Mouse (Mus musculus) frontal cortex, postnatal 14 days (tissue): ENCODE results near the gene Prkab2.

Source experiments
- DNase-seq, 2 experiments: peaks; one replicate each; pipeline ENCODE4 v3.0.0; 2022; ENCODE audit warnings: low spot score in 2 of 2

Prkab2 gene

GRCm38 (mm10) chr3:97649469-97649868 is 8.5 kb upstream of the Prkab2 start:
- no peak for DNase-seq

GRCm38 (mm10) chr3:97651604-97652003 is 6.4 kb upstream of the Prkab2 start:
- DNase-seq, result no peak

GRCm38 (mm10) chr3:97653781-97654180 is 4.2 kb upstream of the Prkab2 start:
- DNase-seq, result no peak

- DNase-seq, result no peak
Measured at GRCm38 (mm10) chr3:97654901-97655300, 3.1 kb upstream of the Prkab2 start.

- no peak for DNase-seq
Measured at GRCm38 (mm10) chr3:97658426-97659193, 617 bp downstream of the Prkab2 start.

- DNase-seq, result no peak
Measured at GRCm38 (mm10) chr3:97659746-97660145, 1.8 kb downstream of the Prkab2 start.

- DNase-seq, result no peak
Measured at GRCm38 (mm10) chr3:97661206-97661605, 3.2 kb downstream of the Prkab2 start.

GRCm38 (mm10) chr3:97665525-97665924 is 7.5 kb downstream of the Prkab2 start:
- DNase-seq, result no peak

- no peak for DNase-seq
Measured at GRCm38 (mm10) chr3:97666154-97666553, 8.2 kb downstream of the Prkab2 start.

- DNase-seq, result no peak
Measured at GRCm38 (mm10) chr3:97667093-97667675, 9.2 kb downstream of the Prkab2 start.

GRCm38 (mm10) chr3:97674644-97675110 is 16.7 kb downstream of the Prkab2 start, which contains the start of gene Gm17651:
Gene Gm17651, minus strand, starts transcription at chr3:97674694.
- no peak for DNase-seq

- DNase-seq, result no peak
Measured at GRCm38 (mm10) chr3:97676126-97676525, 18.1 kb downstream of the Prkab2 start.

- no peak for DNase-seq
Measured at GRCm38 (mm10) chr3:97678416-97678815, 20.4 kb downstream of the Prkab2 start.

- peak; percentile 58 to 73 for DNase-seq
Measured at GRCm38 (mm10) chr3:97680631-97681320, 22.8 kb downstream of the Prkab2 start.

- peak in 1 of 2 experiments; percentile 60 for DNase-seq
Measured at GRCm38 (mm10) chr3:97681321-97682158, 23.5 kb downstream of the Prkab2 start.

- DNase-seq, result no peak
Measured at GRCm38 (mm10) chr3:97682159-97682502, 24.1 kb downstream of the Prkab2 start.

GRCm38 (mm10) chr3:97682576-97682975 is 24.6 kb downstream of the Prkab2 start:
- no peak for DNase-seq

- DNase-seq, result no peak
Measured at GRCm38 (mm10) chr3:97683560-97684195, 25.7 kb downstream of the Prkab2 start.

GRCm38 (mm10) chr3:97686372-97687117 is 28.6 kb downstream of the Prkab2 start:
- no peak for DNase-seq

GRCm38 (mm10) chr3:97689289-97689688 is 31.3 kb downstream of the Prkab2 start:
- no peak for DNase-seq

- DNase-seq, result no peak
Measured at GRCm38 (mm10) chr3:97690590-97690989, 32.6 kb downstream of the Prkab2 start.
